Mouse (Mus musculus): ENCODE data around the gene Sun1. TPM values are rescaled to one million over a fixed set of nuclear protein-coding genes. Genes with fewer than 3 reads are reported as not detected.
A peak's percentile ranks its signal among the peaks of the same experiment; 100 is the strongest.

The Sun1 gene
- 35.0 and 38.6 TPM in 2 replicates for polyA plus RNA-seq (2015; fragmentation: Nextera tagmentation; extraction: Ambion mirVana)

DNA sequence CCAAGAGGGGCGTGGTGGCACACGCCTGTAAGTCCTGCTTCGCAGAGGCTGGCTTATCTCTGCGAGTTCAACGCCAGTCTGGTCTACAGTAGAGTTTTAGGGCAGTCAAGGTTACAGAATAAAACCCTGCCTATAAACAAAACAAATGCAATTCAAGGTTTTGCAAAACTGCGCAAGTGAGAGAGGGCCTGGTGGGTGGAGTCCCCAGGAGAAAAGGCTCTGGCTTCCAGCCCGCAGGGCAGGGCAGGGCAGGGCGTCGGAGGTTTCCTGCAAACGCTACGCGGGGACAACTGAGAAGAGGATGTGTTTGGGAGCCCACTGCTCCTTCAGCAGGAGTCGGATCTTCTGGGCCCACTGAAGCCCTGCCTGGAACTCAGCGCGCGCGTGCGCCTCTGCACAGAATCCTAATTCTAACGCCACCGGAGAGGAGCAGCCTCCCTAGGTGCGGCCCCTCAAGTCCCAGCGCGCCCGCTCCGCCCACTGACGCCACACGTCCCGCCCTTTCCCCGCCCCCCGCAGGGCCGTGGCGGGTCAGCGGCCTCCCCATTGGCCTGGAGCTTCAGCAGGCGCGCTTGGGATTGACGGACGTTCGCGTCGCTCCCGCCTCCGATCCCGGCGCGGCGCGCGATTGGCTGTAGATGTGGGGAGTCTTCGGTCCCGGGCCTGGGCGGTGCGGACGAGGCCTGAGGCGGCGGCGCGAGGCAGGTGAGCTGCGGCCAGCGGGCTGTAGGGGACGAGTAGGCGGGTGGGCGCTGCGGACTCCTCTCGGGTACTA is at the start of gene Sun1:
Gene Sun1, plus strand, starts transcription at position 643 of the 775 bp plus-strand sequence.
- Histone ChIP-seq H3K9me3 (replicated peaks; ENCODE audit: low read length) (no peaks in the 10 kb centered on the region), H3K36me3 (ENCODE audit: insufficient read depth, low read length) (no peaks in the 10 kb centered on the region), H3K27ac (peak within 1 kb of the TSS; percentile 88), H3K4me3 (replicated peaks; ENCODE audit: low read depth, low read length) (peak within 1 kb of the TSS; percentile 87), H3K4me2 (ENCODE audit: low read length) (peak within 1 kb of the TSS; percentile 98), H3K27me3 (ENCODE audit: insufficient read depth, low read length) (no peaks in the 10 kb centered on the region), H3K4me1 (replicated peaks; ENCODE audit: insufficient read depth, low read length) (peaks cover 13% of the 10 kb centered on the region; the same call in 1 of the 2 replicates), H3K9ac (ENCODE audit: low read depth, low read length) (peak within 1 kb of the TSS; percentile 83)
- TF ChIP-seq CTCF (IDR thresholded peaks at IDR 0.05; ENCODE audit: low read depth): no peak
- ATAC-seq (replicated peaks; ENCODE audit: low FRiP score, low read depth) (peak; percentile 100), DNase-seq (ENCODE audit: low spot score) (peak; percentile 98)
- 1% methylated on average over 62 of the region's 64 CpGs for WGBS

- DNase-seq (ENCODE audit: low spot score): no peak
- H3K27me3 ChIP-seq (ENCODE audit: insufficient read depth, low read length): no peaks in the 10 kb centered on the region
- 88% methylated on average over 8 of the region's 8 CpGs for WGBS
- no peak overlapping the region for H3K4me3 ChIP-seq (replicated peaks; ENCODE audit: low read depth, low read length)
- H3K4me1 ChIP-seq (replicated peaks; ENCODE audit: insufficient read depth, low read length): no peaks in the 10 kb centered on the region
- no peak for ATAC-seq (replicated peaks; ENCODE audit: low FRiP score, low read depth)
- no peaks in the 10 kb centered on the region for H3K9me3 ChIP-seq (replicated peaks; ENCODE audit: low read length)
- peaks cover 27% of the 10 kb centered on the region for H3K36me3 ChIP-seq (ENCODE audit: insufficient read depth, low read length)
- H3K27ac ChIP-seq: no peak overlapping the region
- H3K4me2 ChIP-seq (ENCODE audit: low read length): no peak overlapping the region
- no peak overlapping the region for H3K9ac ChIP-seq (ENCODE audit: low read depth, low read length)
- TF ChIP-seq CTCF (IDR thresholded peaks at IDR 0.05; ENCODE audit: low read depth): no peak
Observed at GRCm38 (mm10) chr5:139160899-139161298, 39.5 kb upstream of the Sun1 start.

GRCm38 (mm10) chr5:139161632-139162031 is 38.8 kb upstream of the Sun1 start:
- 75% methylated on average over 10 of the region's 10 CpGs for WGBS
- no peak for ATAC-seq (replicated peaks; ENCODE audit: low FRiP score, low read depth)

DNA sequence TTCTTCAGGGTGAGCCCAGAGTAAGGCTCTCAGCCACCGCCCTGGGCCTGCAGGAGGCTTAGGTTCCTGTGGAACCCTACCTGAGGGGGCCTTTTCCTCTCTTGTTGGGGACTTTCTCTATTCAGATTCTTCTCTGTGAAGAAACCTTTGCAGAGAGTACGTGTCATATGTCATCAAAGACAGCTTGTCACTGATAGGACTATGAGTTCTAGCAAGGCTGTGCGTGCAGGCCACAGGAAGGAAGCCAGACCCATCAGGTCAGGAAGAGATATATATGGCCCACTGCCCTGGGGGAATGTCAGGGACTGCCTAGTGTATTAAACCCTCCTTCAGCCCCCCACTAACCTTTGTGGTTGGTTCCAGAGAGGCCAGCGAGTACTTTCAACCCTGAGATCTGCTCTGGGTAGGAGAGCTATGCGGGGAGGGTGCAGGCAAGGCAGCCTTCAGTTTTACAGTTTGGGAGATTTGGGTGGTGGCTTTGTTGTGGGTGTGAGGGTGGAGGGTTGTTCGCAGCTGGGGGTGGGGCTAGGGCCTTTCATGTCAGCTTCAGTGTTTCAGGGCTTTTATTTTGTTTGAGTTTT is 33.6 kb upstream of the Sun1 start:
- no peak overlapping the region for H3K4me3 ChIP-seq (replicated peaks; ENCODE audit: low read depth, low read length)
- TF ChIP-seq CTCF (IDR thresholded peaks at IDR 0.05; ENCODE audit: low read depth): no peak
- H3K9me3 ChIP-seq (replicated peaks; ENCODE audit: low read length): no peaks in the 10 kb centered on the region
- no peaks in the 10 kb centered on the region for H3K4me1 ChIP-seq (replicated peaks; ENCODE audit: insufficient read depth, low read length)
- 70% methylated on average over 6 of the region's 6 CpGs for whole genome bisulfite sequencing
- H3K27me3 ChIP-seq (ENCODE audit: insufficient read depth, low read length): no peaks in the 10 kb centered on the region
- peak; percentile 4 for DNase-seq (ENCODE audit: low spot score)
- no peak for ATAC-seq (replicated peaks; ENCODE audit: low FRiP score, low read depth)
- no peak overlapping the region for H3K9ac ChIP-seq (ENCODE audit: low read depth, low read length)
- H3K36me3 ChIP-seq (ENCODE audit: insufficient read depth, low read length): peaks cover 47% of the 10 kb centered on the region
- H3K4me2 ChIP-seq (ENCODE audit: low read length): no peak overlapping the region
- H3K27ac ChIP-seq: no peak overlapping the region

More at GRCm38 (mm10) chr5:139161632-139162031, 38.8 kb upstream of the Sun1 start:
- H3K27me3 ChIP-seq (ENCODE audit: insufficient read depth, low read length): no peaks in the 10 kb centered on the region
- H3K36me3 ChIP-seq (ENCODE audit: insufficient read depth, low read length): peaks cover 28% of the 10 kb centered on the region
- H3K4me2 ChIP-seq (ENCODE audit: low read length): no peak overlapping the region
- H3K27ac ChIP-seq: no peak overlapping the region
- H3K9ac ChIP-seq (ENCODE audit: low read depth, low read length): no peak overlapping the region
- H3K4me1 ChIP-seq (replicated peaks; ENCODE audit: insufficient read depth, low read length): no peaks in the 10 kb centered on the region
- no peak for DNase-seq (ENCODE audit: low spot score)
- TF ChIP-seq CTCF (IDR thresholded peaks at IDR 0.05; ENCODE audit: low read depth): no peak
- no peak overlapping the region for H3K4me3 ChIP-seq (replicated peaks; ENCODE audit: low read depth, low read length)
- H3K9me3 ChIP-seq (replicated peaks; ENCODE audit: low read length): no peaks in the 10 kb centered on the region

DNA sequence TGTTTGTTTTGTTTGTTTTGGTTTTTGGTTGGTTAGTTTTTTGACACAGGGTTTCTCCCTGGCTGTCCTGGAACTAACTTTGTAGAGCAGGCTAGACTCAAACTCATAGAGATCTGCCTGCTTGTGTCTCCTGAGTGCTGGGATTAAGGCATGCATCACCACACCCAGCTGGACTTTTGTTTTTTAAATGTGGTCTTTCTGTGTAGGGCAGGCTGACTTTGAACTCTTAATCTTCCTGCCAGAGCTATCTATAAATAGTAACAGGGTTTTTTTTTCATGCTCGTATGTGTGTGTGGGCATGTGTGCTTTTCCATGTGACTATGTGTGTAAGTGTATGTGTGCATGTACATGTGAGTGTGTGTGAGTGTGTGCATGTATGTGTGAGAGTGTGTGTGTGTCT is 32.9 kb upstream of the Sun1 start:
- Histone ChIP-seq H3K27me3 (ENCODE audit: insufficient read depth, low read length) (no peaks in the 10 kb centered on the region), H3K27ac (no peak overlapping the region), H3K36me3 (ENCODE audit: insufficient read depth, low read length) (peaks cover 45% of the 10 kb centered on the region), H3K9ac (ENCODE audit: low read depth, low read length) (no peak overlapping the region), H3K4me2 (ENCODE audit: low read length) (no peak overlapping the region), H3K4me1 (replicated peaks; ENCODE audit: insufficient read depth, low read length) (no peaks in the 10 kb centered on the region), H3K4me3 (replicated peaks; ENCODE audit: low read depth, low read length) (no peak overlapping the region), H3K9me3 (replicated peaks; ENCODE audit: low read length) (no peaks in the 10 kb centered on the region)
- no peak for DNase-seq (ENCODE audit: low spot score)
- 74% methylated on average over 1 of the region's 1 CpGs for WGBS
- no peak for TF ChIP-seq CTCF (IDR thresholded peaks at IDR 0.05; ENCODE audit: low read depth)
- ATAC-seq (replicated peaks; ENCODE audit: low FRiP score, low read depth): no peak

- H3K27me3 ChIP-seq (ENCODE audit: insufficient read depth, low read length): no peaks in the 10 kb centered on the region
- no peak overlapping the region for H3K27ac ChIP-seq
- no peak for TF ChIP-seq CTCF (IDR thresholded peaks at IDR 0.05; ENCODE audit: low read depth)
- H3K36me3 ChIP-seq (ENCODE audit: insufficient read depth, low read length): peaks cover 29% of the 10 kb centered on the region
- DNase-seq (ENCODE audit: low spot score) (no peak), ATAC-seq (replicated peaks; ENCODE audit: low FRiP score, low read depth) (no peak)
- H3K4me2 ChIP-seq (ENCODE audit: low read length): no peak overlapping the region
- H3K4me1 ChIP-seq (replicated peaks; ENCODE audit: insufficient read depth, low read length): peaks cover 14% of the 10 kb centered on the region; the same call in 1 of the 2 replicates
- H3K9me3 ChIP-seq (replicated peaks; ENCODE audit: low read length): no peaks in the 10 kb centered on the region
- H3K9ac ChIP-seq (ENCODE audit: low read depth, low read length): no peak overlapping the region
- WGBS: 94% methylated on average over 4 of the region's 4 CpGs
- no peak overlapping the region for H3K4me3 ChIP-seq (replicated peaks; ENCODE audit: low read depth, low read length)
Observed at GRCm38 (mm10) chr5:139171929-139172328, 28.5 kb upstream of the Sun1 start.
